Mouse (Mus musculus): ENCODE data around the gene Plin1.

DNA sequence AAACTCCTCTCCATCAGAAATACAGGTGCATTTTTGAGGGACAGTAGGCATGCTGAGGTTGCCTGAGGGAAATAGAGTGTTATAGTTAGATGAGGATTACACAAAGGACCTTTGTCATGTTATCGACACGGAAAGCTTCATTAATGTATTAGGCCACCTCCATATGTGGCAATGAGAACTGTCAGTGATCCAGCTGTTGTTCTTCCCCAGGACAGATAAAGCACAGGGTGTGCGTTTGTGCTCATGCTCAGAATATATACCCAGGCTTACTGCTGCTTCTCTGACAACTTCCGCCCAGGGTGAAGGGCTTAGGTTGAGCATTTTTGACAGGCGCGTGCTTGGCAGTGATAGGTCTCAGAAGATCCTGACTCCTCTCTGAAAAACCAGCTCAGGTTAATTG, 16.8 kb upstream of the Plin1 start:
- TF ChIP-seq CTCF (IDR thresholded peaks at IDR 0.05; ENCODE audit: borderline replicate concordance, insufficient read depth, low read length): no peak
- TF ChIP-seq POLR2A (IDR thresholded peaks at IDR 0.05; ENCODE audit: low read depth, low read length): no peak
